Mouse (Mus musculus) bone marrow macrophage, adult 2 months (primary cell): ENCODE measurements around the gene Six1.
"Not testable (repeated sequence)": the region's sequence is repeated elsewhere in the genome, so short reads cannot be mapped to it uniquely, and the experiment has no call there.

ENCODE experiments used
- CTCF ChIP-seq: IDR thresholded peaks from 2 replicates; pipeline ENCODE4 v1.5.1; 2012; ENCODE audit warnings: low read depth, mild to moderate bottlenecking, low read length, moderate library complexity
- POLR2A ChIP-seq: IDR thresholded peaks from 2 replicates; pipeline ENCODE4 v1.6.1; 2012; ENCODE audit warnings: mild to moderate bottlenecking, low read depth, low read length, borderline replicate concordance

GRCm38 (mm10) chr12:73081828-73082227 lies 28.1 kb upstream of the Six1 start:
- TF ChIP-seq CTCF, POLR2A: not testable (repeated sequence)
